Mouse (Mus musculus) kidney, postnatal 14 days (tissue): ENCODE results near the gene Chit1.

Source experiments
- DNase-seq: peaks from one replicate; pipeline ENCODE4 v3.0.0; 2022; ENCODE audit warnings: mixed read lengths

The Chit1 gene

GRCm38 (mm10) chr1:134079477-134080163 is 31.4 kb upstream of the Chit1 start:
- peak; percentile 83 for DNase-seq

GRCm38 (mm10) chr1:134080406-134080805 is 30.6 kb upstream of the Chit1 start:
- no peak for DNase-seq

- DNase-seq: no peak
These were observed 30.1 kb upstream of the Chit1 start for GRCm38 (mm10) chr1:134080881-134081450.

- no peak for DNase-seq
These were observed 28.0 kb upstream of the Chit1 start for GRCm38 (mm10) chr1:134082987-134083516.

- DNase-seq: no peak
These were observed 27.4 kb upstream of the Chit1 start for GRCm38 (mm10) chr1:134083676-134084075.

GRCm38 (mm10) chr1:134084128-134084527 is 26.9 kb upstream of the Chit1 start:
- DNase-seq: no peak

- no peak for DNase-seq
These were observed 25.0 kb upstream of the Chit1 start for GRCm38 (mm10) chr1:134086017-134086416.

- DNase-seq: peak; percentile 56
These were observed 24.1 kb upstream of the Chit1 start for GRCm38 (mm10) chr1:134086811-134087398.

GRCm38 (mm10) chr1:134089074-134089473 is 22.0 kb upstream of the Chit1 start:
- no peak for DNase-seq

- no peak for DNase-seq
These were observed 19.2 kb upstream of the Chit1 start for GRCm38 (mm10) chr1:134091851-134092250.

- no peak for DNase-seq
These were observed 18.7 kb upstream of the Chit1 start for GRCm38 (mm10) chr1:134092368-134092767.

- peak; percentile 96 for DNase-seq
These were observed 17.9 kb upstream of the Chit1 start for GRCm38 (mm10) chr1:134092852-134093770.

- peak; percentile 31 for DNase-seq
These were observed 17.1 kb upstream of the Chit1 start for GRCm38 (mm10) chr1:134093771-134094526.

GRCm38 (mm10) chr1:134095033-134095612 is 15.9 kb upstream of the Chit1 start:
- DNase-seq: no peak

GRCm38 (mm10) chr1:134095721-134096120 is 15.3 kb upstream of the Chit1 start:
- no peak for DNase-seq

- DNase-seq: peak; percentile 34
These were observed 14.6 kb upstream of the Chit1 start for GRCm38 (mm10) chr1:134096264-134096934.

GRCm38 (mm10) chr1:134097080-134097855 is 13.8 kb upstream of the Chit1 start:
- DNase-seq: no peak

GRCm38 (mm10) chr1:134097956-134098725 is 12.9 kb upstream of the Chit1 start:
- DNase-seq: peak; percentile 73

GRCm38 (mm10) chr1:134098726-134099515 is 12.1 kb upstream of the Chit1 start:
- DNase-seq: peak; percentile 93
